Mouse (Mus musculus) cerebellum, postnatal 25 days (tissue): ENCODE results near the gene A2m.

Source experiments
- DNase-seq, 2 experiments: peaks; one replicate each; pipeline ENCODE4 v3.0.0; 2021; ENCODE audit warnings: mixed read lengths in 2 of 2

Gene A2m

DNA sequence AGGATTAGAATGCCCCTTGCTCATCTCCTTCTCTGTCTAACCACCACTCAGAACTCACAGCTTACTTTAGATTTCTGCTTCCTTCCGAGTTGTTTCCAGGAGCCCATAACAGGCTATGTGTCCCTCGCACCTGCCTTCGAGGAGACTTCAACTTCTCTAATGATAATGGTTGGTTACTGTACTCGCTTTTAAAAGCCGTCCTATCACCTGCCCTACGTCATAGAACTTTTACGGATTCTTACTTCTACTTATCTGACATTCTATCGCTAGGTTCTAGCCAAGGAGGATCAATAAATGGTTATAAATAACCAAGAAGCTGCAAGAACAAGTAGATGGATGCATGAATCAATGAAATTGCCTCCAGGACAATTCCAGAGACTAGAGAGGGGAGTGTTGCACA, at the start of gene A2m:
Gene A2m, plus strand, starts transcription at position 301 of the 400 bp plus-strand sequence.
- DNase-seq, result no peak

GRCm38 (mm10) chr6:121590131-121590530, 45.0 kb upstream of the A2m start:
- no peak for DNase-seq

- no peak for DNase-seq
These were observed 34.2 kb upstream of the A2m start for GRCm38 (mm10) chr6:121600927-121601326.

DNA sequence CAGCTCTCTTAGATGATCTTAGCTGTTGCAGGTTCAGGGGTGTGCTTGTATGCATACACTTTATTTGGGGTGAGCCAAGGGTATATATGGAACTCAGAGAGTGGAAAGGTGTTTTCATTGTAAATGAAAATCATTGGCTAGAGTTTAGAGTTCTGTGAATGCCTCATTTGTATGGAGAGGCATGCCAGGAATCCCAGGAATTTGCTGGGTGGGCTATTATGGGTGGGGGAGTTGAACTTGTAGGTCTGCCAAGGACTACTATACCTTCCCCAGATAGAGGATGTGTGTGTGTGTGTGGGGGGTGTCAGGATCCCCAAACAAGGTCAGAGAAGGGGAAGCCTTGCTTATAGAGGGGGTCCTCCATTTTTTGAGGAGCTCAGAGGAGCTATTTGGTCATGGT, 27.3 kb upstream of the A2m start:
- no peak for DNase-seq

DNA sequence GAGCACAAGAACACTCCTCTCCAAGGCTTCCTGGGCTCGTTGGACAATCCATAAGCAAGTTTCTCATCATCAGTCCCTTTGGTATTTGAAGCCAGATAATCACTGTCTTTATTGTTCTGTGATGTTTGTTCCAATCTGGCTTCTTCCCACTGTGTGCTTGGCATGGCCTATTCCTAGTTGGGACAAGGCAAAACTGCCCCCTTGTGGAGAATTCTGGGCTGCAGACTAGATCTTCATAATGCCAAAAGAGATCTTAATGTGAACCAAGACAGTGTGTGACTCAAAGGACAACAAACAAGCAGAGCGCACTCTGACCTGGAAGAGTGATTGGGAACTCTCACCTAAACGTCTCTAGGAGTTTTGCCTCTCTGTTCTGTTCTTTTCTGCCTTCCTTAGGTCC, 23.4 kb upstream of the A2m start:
- DNase-seq, result peak; percentile 6 to 51

DNA sequence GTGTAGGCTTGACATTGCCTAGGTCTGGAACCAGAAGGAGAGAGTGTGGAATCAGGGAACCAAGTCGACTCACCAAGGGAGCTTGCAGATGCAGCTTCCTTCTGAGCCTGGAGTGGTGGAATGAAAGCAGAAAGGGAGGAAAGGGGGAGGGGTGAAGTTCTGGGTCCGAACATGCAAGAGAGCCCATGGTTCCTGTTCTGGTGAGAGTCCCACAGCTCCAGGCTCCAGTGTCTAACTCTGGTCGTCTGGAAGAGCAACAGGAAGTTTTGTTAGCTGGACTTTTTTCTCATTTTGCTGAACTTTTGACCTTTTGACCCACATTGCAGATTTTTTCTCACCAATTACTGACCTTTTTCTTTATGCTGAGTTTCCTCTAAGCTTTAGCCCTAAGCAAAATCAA, 17.7 kb upstream of the A2m start:
- DNase-seq, result no peak

DNA sequence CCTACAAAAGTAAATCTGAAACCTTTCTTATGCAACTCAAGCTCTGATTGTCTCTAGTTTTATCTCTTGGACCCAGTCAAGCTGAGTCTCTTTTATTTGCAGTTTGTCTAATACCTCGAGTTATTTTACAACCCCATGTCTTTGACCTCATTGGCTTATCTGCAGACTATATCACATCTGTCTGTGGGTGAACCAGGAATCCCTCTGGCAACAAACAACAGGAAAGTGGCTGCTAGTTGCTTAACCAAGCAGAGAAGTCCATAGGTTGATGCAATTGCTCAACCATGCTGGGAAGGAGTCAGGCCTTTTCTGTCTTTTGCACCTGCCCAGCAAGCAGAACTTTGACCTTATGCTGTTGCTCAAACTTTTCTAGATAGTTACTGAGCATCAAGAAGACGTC, 12.7 kb upstream of the A2m start:
- DNase-seq, result no peak

DNA sequence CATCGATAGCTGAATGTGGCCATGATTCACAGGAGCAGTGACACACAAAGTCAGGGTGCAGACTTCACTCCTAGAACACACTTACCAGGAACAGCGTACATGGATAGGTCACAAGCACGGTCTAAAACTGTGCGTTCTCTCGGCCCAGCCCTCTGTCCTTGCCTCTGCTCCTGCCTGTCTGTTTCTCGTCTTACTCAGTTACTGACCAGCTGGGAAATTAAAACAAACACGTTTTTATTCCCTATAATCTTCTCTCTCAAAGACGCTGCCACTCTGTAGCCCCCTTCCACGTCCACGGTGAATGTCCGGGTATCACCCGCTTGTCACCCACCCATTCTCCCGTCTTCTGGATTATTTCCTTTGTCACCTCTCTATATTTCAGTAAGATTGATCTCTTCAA, 656 bp upstream of the A2m start:
- DNase-seq, result no peak

- DNase-seq, result peak; percentile 6 to 11
These were observed 749 bp downstream of the A2m start for GRCm38 (mm10) chr6:121635878-121636371.

DNA sequence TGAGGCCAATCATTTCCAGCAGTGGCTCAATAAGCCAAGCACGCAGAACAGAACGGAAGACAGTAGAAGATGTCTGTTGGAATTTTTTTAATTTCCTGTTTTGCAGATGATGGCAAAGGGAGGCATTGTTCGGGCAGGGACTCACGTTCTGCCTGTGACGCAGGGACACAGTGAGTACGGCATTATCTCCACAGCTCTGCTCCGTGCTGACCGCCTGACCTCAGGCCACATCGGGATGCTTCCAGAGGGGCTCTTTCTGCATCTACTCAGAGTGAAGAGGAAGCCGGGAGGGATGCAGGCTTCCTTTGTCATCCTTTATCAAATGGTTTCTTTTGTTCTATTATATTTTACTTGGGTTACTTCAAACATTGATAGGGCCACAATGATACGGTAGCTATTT, 13.3 kb downstream of the A2m start:
- DNase-seq, result no peak
